Mouse (Mus musculus) midbrain, embryonic 13.5 days (tissue): ENCODE data around the gene Map3k21. TPM values are rescaled to one million over a fixed set of nuclear protein-coding genes. Genes with fewer than 3 reads are reported as not detected.
A peak's percentile ranks its signal among the peaks of the same experiment; 100 is the strongest.

Experiments
- ATAC-seq: fragments of 200-750 bp; cut with Nextera tagmentation; 2 replicates; pipeline ENCODE4 v1.8.0; 2017; ENCODE audit warnings: mild to moderate bottlenecking, moderate TSS enrichment, moderate library complexity
- H3K27ac ChIP-seq: fragments of 300-500 bp; sonication (generic); 2 replicates; pipeline ENCODE4 v1.5.1; 2015; ENCODE audit warnings: inconsistent platforms, mild to moderate bottlenecking, moderate library complexity
- H3K27me3 ChIP-seq: fragments of 300-500 bp; sonication (generic); 2 replicates; pipeline ENCODE4 v1.6.1; 2015; ENCODE audit warnings: mild to moderate bottlenecking, inconsistent platforms
- H3K36me3 ChIP-seq: fragments of 300-500 bp; sonication (generic); 2 replicates; pipeline ENCODE4 v1.6.1; 2015; ENCODE audit warnings: mild to moderate bottlenecking, inconsistent platforms
- H3K4me1 ChIP-seq: fragments of 300-500 bp; sonication (generic); replicated peaks from 2 replicates; pipeline ENCODE4 v1.6.1; 2015; ENCODE audit warnings: inconsistent platforms
- H3K4me2 ChIP-seq: fragments of 300-500 bp; sonication (generic); replicated peaks from 2 replicates; pipeline ENCODE4 v1.6.1; 2015; ENCODE audit warnings: moderate library complexity, mild to moderate bottlenecking, inconsistent platforms
- H3K4me3 ChIP-seq: fragments of 300-500 bp; sonication (generic); replicated peaks from 2 replicates; pipeline ENCODE4 v1.5.1; 2015; ENCODE audit warnings: mild to moderate bottlenecking, inconsistent platforms
- H3K9ac ChIP-seq: fragments of 300-500 bp; sonication (generic); replicated peaks from 2 replicates; pipeline ENCODE4 v1.6.1; 2015; ENCODE audit warnings: mild to moderate bottlenecking, inconsistent platforms
- H3K9me3 ChIP-seq: fragments of 300-500 bp; sonication (generic); 2 replicates; pipeline ENCODE4 v1.6.1; 2016; ENCODE audit warnings: mild to moderate bottlenecking, inconsistent platforms
- whole genome bisulfite sequencing: fragments of 180-500 bp; shearing (Covaris S2); methylation state at CpG from one replicate; pipeline ENCODE4 v1.1.7; 2015; 5-methylcytosine and 5-hydroxymethylcytosine counted together
- polyA plus RNA-seq: library from polyadenylated mRNA; unstranded; fragments of >200 nt; fragmentation: Nextera tagmentation; extraction: Ambion mirVana; gene quantifications from 2 replicates; pipeline ENCODE4 v1.2.1, GENCODE M21; 2015

Gene Map3k21
- polyA plus RNA-seq, 1 experiment from 2014 or later = 0.16 TPM

GRCm38 (mm10) chr8:125897388-125897787, 12.9 kb upstream of the Map3k21 start:
- H3K4me2 ChIP-seq = peak overlapping the region; percentile 63
- peak overlapping the region; percentile 75 for H3K9ac ChIP-seq
- H3K9me3 ChIP-seq = no peaks in the 10 kb centered on the region
- peaks cover 25% of the 10 kb centered on the region for H3K27me3 ChIP-seq
- WGBS = 62% methylated on average over 11 of the region's 11 CpGs
- ATAC-seq = no peak; the same call in 1 of the 2 replicates
- no peak overlapping the region for H3K27ac ChIP-seq
- peaks cover 18% of the 10 kb centered on the region for H3K4me1 ChIP-seq
- H3K36me3 ChIP-seq = no peaks in the 10 kb centered on the region
- H3K4me3 ChIP-seq = peak overlapping the region; percentile 56

GRCm38 (mm10) chr8:125897868-125898788, 12.1 kb upstream of the Map3k21 start, which contains the start of gene Pcnx2:
TSS of gene Pcnx2 (minus strand) at chr8:125898317.
- Histone ChIP-seq H3K4me2 (peak within 1 kb of the TSS; percentile 63), H3K9me3 (no peaks in the 10 kb centered on the region), H3K27ac (peak within 1 kb of the TSS; percentile 67), H3K36me3 (no peaks in the 10 kb centered on the region), H3K4me3 (peak within 1 kb of the TSS; percentile 56), H3K9ac (peak within 1 kb of the TSS; percentile 75), H3K4me1 (peaks cover 18% of the 10 kb centered on the region), H3K27me3 (peaks cover 25% of the 10 kb centered on the region)
- WGBS = 7% methylated on average over 44 of the region's 44 CpGs
- peak; percentile 90 for ATAC-seq

- ATAC-seq = 0 out of 2 replicates have a peak, but pooled peaks have one; percentile 16
- no peak overlapping the region for H3K9ac ChIP-seq
- peak overlapping the region; percentile 56 for H3K4me3 ChIP-seq
- peak overlapping the region; percentile 40; the same call in 1 of the 2 replicates for H3K27ac ChIP-seq
- peak overlapping the region; percentile 63 for H3K4me2 ChIP-seq
- peaks cover 25% of the 10 kb centered on the region for H3K27me3 ChIP-seq
- 0% methylated on average over 6 of the region's 6 CpGs for WGBS
- peaks cover 18% of the 10 kb centered on the region for H3K4me1 ChIP-seq
- H3K9me3 ChIP-seq = no peaks in the 10 kb centered on the region
- no peaks in the 10 kb centered on the region for H3K36me3 ChIP-seq
These were observed 11.4 kb upstream of the Map3k21 start for GRCm38 (mm10) chr8:125898899-125899298.

- Histone ChIP-seq H3K36me3 (no peaks in the 10 kb centered on the region), H3K9ac (no peak overlapping the region), H3K9me3 (no peaks in the 10 kb centered on the region), H3K4me3 (no peak overlapping the region), H3K27ac (no peak overlapping the region), H3K27me3 (peaks cover 25% of the 10 kb centered on the region), H3K4me1 (peaks cover 18% of the 10 kb centered on the region), H3K4me2 (no peak overlapping the region)
- WGBS = 25% methylated on average over 2 of the region's 2 CpGs
- ATAC-seq = no peak
These were observed 9.1 kb upstream of the Map3k21 start for GRCm38 (mm10) chr8:125901167-125901566.

GRCm38 (mm10) chr8:125902521-125902920, 7.7 kb upstream of the Map3k21 start:
- WGBS = 43% methylated on average over 3 of the region's 3 CpGs
- H3K27ac ChIP-seq = no peak overlapping the region
- no peak for ATAC-seq
- H3K9ac ChIP-seq = no peak overlapping the region
- peaks cover 22% of the 10 kb centered on the region for H3K27me3 ChIP-seq
- H3K36me3 ChIP-seq = no peaks in the 10 kb centered on the region
- H3K4me2 ChIP-seq = no peak overlapping the region
- 0 out of 2 replicates have a peak, but pooled peaks cover 4% of the 10 kb centered on the region for H3K9me3 ChIP-seq
- H3K4me1 ChIP-seq = peaks cover 12% of the 10 kb centered on the region
- H3K4me3 ChIP-seq = no peak overlapping the region

- Histone ChIP-seq H3K27ac (no peak overlapping the region), H3K9me3 (0 out of 2 replicates have a peak, but pooled peaks cover 4% of the 10 kb centered on the region), H3K36me3 (no peaks in the 10 kb centered on the region), H3K27me3 (peaks cover 38% of the 10 kb centered on the region), H3K4me3 (no peak overlapping the region), H3K4me2 (no peak overlapping the region), H3K9ac (no peak overlapping the region), H3K4me1 (peaks cover 5% of the 10 kb centered on the region)
- 71% methylated on average over 2 of the region's 2 CpGs for WGBS
- ATAC-seq = no peak
These were observed 4.9 kb upstream of the Map3k21 start for GRCm38 (mm10) chr8:125905341-125905740.

- no peak for ATAC-seq
- Histone ChIP-seq H3K36me3 (no peaks in the 10 kb centered on the region), H3K27me3 (peaks cover 54% of the 10 kb centered on the region), H3K4me2 (no peak overlapping the region), H3K27ac (no peak overlapping the region), H3K9me3 (0 out of 2 replicates have a peak, but pooled peaks cover 4% of the 10 kb centered on the region), H3K9ac (no peak overlapping the region), H3K4me3 (no peak overlapping the region), H3K4me1 (peaks cover 16% of the 10 kb centered on the region)
- 78% methylated on average over 2 of the region's 2 CpGs for WGBS
These were observed 2.9 kb upstream of the Map3k21 start for GRCm38 (mm10) chr8:125907311-125907710.

GRCm38 (mm10) chr8:125909661-125910364, 437 bp upstream of the Map3k21 start:
- 5% methylated on average over 30 of the region's 30 CpGs for whole genome bisulfite sequencing
- H3K36me3 ChIP-seq = no peaks in the 10 kb centered on the region
- H3K9ac ChIP-seq = peak overlapping the region; percentile 59; the same call in 1 of the 2 replicates
- H3K4me2 ChIP-seq = peak overlapping the region; percentile 95
- peak overlapping the region; percentile 55 for H3K4me3 ChIP-seq
- H3K9me3 ChIP-seq = 0 out of 2 replicates have a peak, but pooled peaks cover 4% of the 10 kb centered on the region
- H3K4me1 ChIP-seq = peaks cover 16% of the 10 kb centered on the region
- no peak overlapping the region for H3K27ac ChIP-seq
- ATAC-seq = 0 out of 2 replicates have a peak, but pooled peaks have one; percentile 25
- H3K27me3 ChIP-seq = peaks cover 72% of the 10 kb centered on the region

- H3K4me1 ChIP-seq = peaks cover 16% of the 10 kb centered on the region
- H3K27me3 ChIP-seq = peaks cover 75% of the 10 kb centered on the region
- H3K9me3 ChIP-seq = 0 out of 2 replicates have a peak, but pooled peaks cover 4% of the 10 kb centered on the region
- 3% methylated on average over 31 of the region's 31 CpGs for WGBS
- H3K9ac ChIP-seq = peak overlapping the region; percentile 59
- no peak overlapping the region for H3K27ac ChIP-seq
- 0 out of 2 replicates have a peak, but pooled peaks have one; percentile 12 for ATAC-seq
- H3K4me3 ChIP-seq = peak overlapping the region; percentile 55
- H3K4me2 ChIP-seq = peak overlapping the region; percentile 95
- no peaks in the 10 kb centered on the region for H3K36me3 ChIP-seq
These were observed 955 bp downstream of the Map3k21 start for GRCm38 (mm10) chr8:125911229-125911580.

GRCm38 (mm10) chr8:125913206-125913605, 3.0 kb downstream of the Map3k21 start:
- Histone ChIP-seq H3K9me3 (no peaks in the 10 kb centered on the region), H3K9ac (no peak overlapping the region), H3K36me3 (no peaks in the 10 kb centered on the region), H3K4me1 (peaks cover 16% of the 10 kb centered on the region), H3K27ac (no peak overlapping the region), H3K27me3 (peaks cover 62% of the 10 kb centered on the region), H3K4me2 (no peak overlapping the region), H3K4me3 (no peak overlapping the region)
- WGBS = 87% methylated on average over 4 of the region's 4 CpGs
- no peak for ATAC-seq

GRCm38 (mm10) chr8:125914386-125914785, 4.1 kb downstream of the Map3k21 start:
- ATAC-seq = no peak
- Histone ChIP-seq H3K36me3 (no peaks in the 10 kb centered on the region), H3K9me3 (no peaks in the 10 kb centered on the region), H3K4me1 (peaks cover 16% of the 10 kb centered on the region), H3K27ac (no peak overlapping the region), H3K9ac (no peak overlapping the region), H3K4me2 (no peak overlapping the region), H3K4me3 (no peak overlapping the region), H3K27me3 (peaks cover 51% of the 10 kb centered on the region)
- 89% methylated on average over 9 of the region's 9 CpGs for WGBS

- Histone ChIP-seq H3K9ac (no peak overlapping the region), H3K36me3 (no peaks in the 10 kb centered on the region), H3K4me2 (no peak overlapping the region), H3K4me1 (no peaks in the 10 kb centered on the region), H3K27me3 (peaks cover 24% of the 10 kb centered on the region), H3K9me3 (no peaks in the 10 kb centered on the region), H3K27ac (no peak overlapping the region), H3K4me3 (no peak overlapping the region)
- no peak for ATAC-seq
- 80% methylated on average over 10 of the region's 10 CpGs for WGBS
These were observed 6.8 kb downstream of the Map3k21 start for GRCm38 (mm10) chr8:125917013-125917412.
